Mouse (Mus musculus) CH12.LX (cell line): ENCODE data around the gene Pde8b. TPM values are rescaled to one million over a fixed set of nuclear protein-coding genes. Genes with fewer than 3 reads are reported as not detected.

Experiments
- DNase-seq: peaks from one replicate; pipeline ENCODE4 v3.0.0-alpha.2; 2013; ENCODE audit errors: extremely low read depth
- H3K27ac ChIP-seq: 2 replicates; pipeline ENCODE4 v1.5.1; 2012; ENCODE audit warnings: low read depth, mild to moderate bottlenecking, control low read depth, moderate library complexity; ENCODE audit not compliant: insufficient read depth
- H3K27me3 ChIP-seq: replicated peaks from 2 replicates; pipeline ENCODE3; 2012; ENCODE audit warnings: inconsistent platforms
- H3K36me3 ChIP-seq, 2 experiments: replicated peaks in 1 of 2; 2 replicates each; pipeline versions ENCODE3 to v1.6.1; 2012; ENCODE audit warnings: inconsistent platforms in 1 of 2, low read length in 1 of 2, mild to moderate bottlenecking in 1 of 2, mixed read lengths in 1 of 2, moderate library complexity in 1 of 2; ENCODE audit not compliant: control insufficient read depth in 1 of 2, insufficient read depth in 1 of 2
- H3K4me1 ChIP-seq, 2 experiments: 2 replicates each; pipeline ENCODE4 v1.6.1; 2012; ENCODE audit warnings: inconsistent platforms in 1 of 2, moderate library complexity in 1 of 2; ENCODE audit not compliant: insufficient read depth in 2 of 2, control insufficient read depth in 1 of 2
- H3K4me2 ChIP-seq: 2 replicates; pipeline ENCODE4 v1.6.1; 2012; ENCODE audit warnings: low read depth, mild to moderate bottlenecking, control low read depth; ENCODE audit not compliant: poor library complexity, insufficient read depth, severe bottlenecking
- H3K4me3 ChIP-seq, 3 experiments: fragments of 150-350 bp in 1 of 3; sonication (generic) in 1 of 3; replicated peaks in 1 of 3; 2 replicates each; pipeline versions ENCODE3 to v1.5.1; 2011 to 2012; ENCODE audit warnings: low read depth in 2 of 3, low read length in 2 of 3, mild to moderate bottlenecking in 2 of 3, moderate library complexity in 2 of 3, control low read depth in 1 of 3, improper control_type of control experiment in 1 of 3, inconsistent platforms in 1 of 3, mixed read lengths in 1 of 3; ENCODE audit not compliant: poor library complexity in 1 of 3
- H3K79me2 ChIP-seq: replicated peaks from 2 replicates; pipeline ENCODE4 v1.6.1; 2012; ENCODE audit warnings: mild to moderate bottlenecking, moderate library complexity; ENCODE audit not compliant: control insufficient read depth, poor library complexity, insufficient read depth, severe bottlenecking; ENCODE audit errors: extremely low read depth
- H3K9ac ChIP-seq: 2 replicates; pipeline ENCODE4 v1.6.1; 2012; ENCODE audit warnings: low read depth, mild to moderate bottlenecking, control low read depth, moderate library complexity; ENCODE audit not compliant: insufficient read depth
- H3K9me3 ChIP-seq: replicated peaks from 2 replicates; pipeline ENCODE3; 2012; ENCODE audit warnings: low read length, inconsistent platforms, mixed read lengths
- BHLHE40 ChIP-seq: IDR thresholded peaks from 2 replicates; pipeline ENCODE4 v1.6.1; 2011; ENCODE audit warnings: mild to moderate bottlenecking, low read depth, low read length, improper control_type of control experiment
- CHD1 ChIP-seq: IDR thresholded peaks from 2 replicates; pipeline ENCODE4 v1.6.1; 2012; ENCODE audit warnings: low read depth, low read length, improper control_type of control experiment, inconsistent platforms
- E2F4 ChIP-seq: IDR thresholded peaks from 2 replicates; pipeline ENCODE4 v1.6.1; 2011; ENCODE audit warnings: low read depth, low read length, improper control_type of control experiment; ENCODE audit not compliant: insufficient replicate concordance
- EP300 ChIP-seq: IDR thresholded peaks from 2 replicates; pipeline ENCODE4 v1.6.1; 2011; ENCODE audit warnings: low read length, improper control_type of control experiment
- ETS1 ChIP-seq: conservative IDR thresholded peaks from 2 replicates; pipeline ENCODE4 v1.6.1; 2012; ENCODE audit warnings: low read depth, mild to moderate bottlenecking, inconsistent platforms, low read length, improper control_type of control experiment, moderate library complexity
- GABPA ChIP-seq: IDR thresholded peaks from 2 replicates; pipeline ENCODE4 v1.6.1; 2012; ENCODE audit warnings: low read depth, low read length, improper control_type of control experiment, inconsistent platforms; ENCODE audit not compliant: insufficient replicate concordance
- IRF4 ChIP-seq: IDR thresholded peaks from 2 replicates; pipeline ENCODE4 v1.6.1; 2014; ENCODE audit warnings: low read depth, mild to moderate bottlenecking, inconsistent platforms, low read length, improper control_type of control experiment
- JUN ChIP-seq: IDR thresholded peaks from 2 replicates; pipeline ENCODE4 v1.6.1; 2011; ENCODE audit warnings: low read depth, mild to moderate bottlenecking, low read length, improper control_type of control experiment, moderate library complexity; ENCODE audit not compliant: insufficient read depth
- KAT2A ChIP-seq: IDR thresholded peaks from 2 replicates; pipeline ENCODE4 v1.6.1; 2012; ENCODE audit warnings: low read length, improper control_type of control experiment, inconsistent platforms; ENCODE audit not compliant: insufficient replicate concordance
- MAZ ChIP-seq: IDR thresholded peaks from 2 replicates; pipeline ENCODE4 v1.6.1; 2012; ENCODE audit warnings: low read depth, mild to moderate bottlenecking, inconsistent platforms, low read length, improper control_type of control experiment, moderate library complexity
- MEF2A ChIP-seq: IDR thresholded peaks from 2 replicates; pipeline ENCODE4 v1.6.1; 2014; ENCODE audit warnings: low read depth, mild to moderate bottlenecking, inconsistent platforms, low read length, improper control_type of control experiment, borderline replicate concordance
- MYC ChIP-seq: IDR thresholded peaks from 2 replicates; pipeline ENCODE4 v1.6.1; 2011; ENCODE audit warnings: low read depth, mild to moderate bottlenecking, improper control_type of control experiment, low read length
- NELFE ChIP-seq: IDR thresholded peaks from 2 replicates; pipeline ENCODE4 v1.6.1; 2011; ENCODE audit warnings: low read depth, low read length, improper control_type of control experiment
- PAX5 ChIP-seq: IDR thresholded peaks from 2 replicates; pipeline ENCODE4 v1.6.1; 2012; ENCODE audit warnings: low read length, inconsistent platforms, mixed read lengths
- POLR2A ChIP-seq: IDR thresholded peaks from 2 replicates; pipeline ENCODE4 v1.6.1; 2011; ENCODE audit warnings: low read depth, mild to moderate bottlenecking, improper control_type of control experiment, low read length
- POLR2AphosphoS2 ChIP-seq: IDR thresholded peaks from 2 replicates; pipeline ENCODE4 v1.6.1; 2011; ENCODE audit warnings: low read depth, low read length, improper control_type of control experiment
- RAD21 ChIP-seq: IDR thresholded peaks from 2 replicates; pipeline ENCODE4 v1.6.1; 2011; ENCODE audit warnings: low read depth, mild to moderate bottlenecking, low read length, improper control_type of control experiment, moderate library complexity
- RCOR1 ChIP-seq: conservative IDR thresholded peaks from 2 replicates; pipeline ENCODE4 v1.6.1; 2012; ENCODE audit warnings: low read depth, mild to moderate bottlenecking, inconsistent platforms, low read length, improper control_type of control experiment
- SMC3 ChIP-seq: IDR thresholded peaks from 2 replicates; pipeline ENCODE4 v1.6.1; 2011; ENCODE audit warnings: low read depth, low read length, improper control_type of control experiment
- TBP ChIP-seq: conservative IDR thresholded peaks from 2 replicates; pipeline ENCODE4 v1.6.1; 2011; ENCODE audit warnings: low read depth, low read length, improper control_type of control experiment
- UBTF ChIP-seq: IDR thresholded peaks from 2 replicates; pipeline ENCODE4 v1.6.1; 2012; ENCODE audit warnings: low read depth, mild to moderate bottlenecking, inconsistent platforms, low read length, improper control_type of control experiment, moderate library complexity
- USF1 ChIP-seq: IDR thresholded peaks from 2 replicates; pipeline ENCODE4 v1.6.1; 2014; ENCODE audit warnings: low read depth, mild to moderate bottlenecking, inconsistent platforms, low read length, improper control_type of control experiment
- ZC3H11A ChIP-seq: IDR thresholded peaks from 2 replicates; pipeline ENCODE4 v1.6.1; 2012; ENCODE audit warnings: low read depth, mild to moderate bottlenecking, inconsistent platforms, low read length, improper control_type of control experiment
- ZMIZ1 ChIP-seq: IDR thresholded peaks from 2 replicates; pipeline ENCODE4 v1.6.1; 2012; ENCODE audit warnings: low read depth, mild to moderate bottlenecking, inconsistent platforms, low read length, improper control_type of control experiment
- dilution Hi-C: fragments of 300-500 bp; cut with MboI; formaldehyde crosslinking; loops from 2 replicates; pipeline ENCODE4 v1.14.3; 2020; ENCODE audit warnings: low sequenced_read_pairs; ENCODE audit not compliant: extremely low pct_unique_long_range_greater_than_20kb, extremely low pct_ligation_motif_present
- in situ Hi-C: fragments of 300-500 bp; cut with MboI; formaldehyde crosslinking; loops from 3 replicates; pipeline ENCODE4 v1.14.3; 2019; ENCODE audit warnings: low sequenced_read_pairs, low pct_ligation_motif_present, low pct_unique_long_range_greater_than_20kb, mixed read lengths
- polyA plus RNA-seq: library from polyadenylated mRNA; unstranded; fragments of >175 nt; gene quantifications from 2 replicates; pipeline ENCODE4 v1.2.1, GENCODE M21; 2012; ENCODE audit warnings: low read depth; ENCODE audit not compliant: insufficient read length
- total RNA-seq, 2 experiments: library from RNA; depleted of rRNA; stranded (reverse); fragments of 300-350 nt in 1 of 2; fragments of >200 nt in 1 of 2; gene quantifications; 2 replicates each; pipeline ENCODE4 v1.2.3; 2012 to 2014

Pde8b gene
- total and polyA plus RNA-seq, 3 experiments, result 0.25 to 2.0 (median 0.93) TPM

DNA sequence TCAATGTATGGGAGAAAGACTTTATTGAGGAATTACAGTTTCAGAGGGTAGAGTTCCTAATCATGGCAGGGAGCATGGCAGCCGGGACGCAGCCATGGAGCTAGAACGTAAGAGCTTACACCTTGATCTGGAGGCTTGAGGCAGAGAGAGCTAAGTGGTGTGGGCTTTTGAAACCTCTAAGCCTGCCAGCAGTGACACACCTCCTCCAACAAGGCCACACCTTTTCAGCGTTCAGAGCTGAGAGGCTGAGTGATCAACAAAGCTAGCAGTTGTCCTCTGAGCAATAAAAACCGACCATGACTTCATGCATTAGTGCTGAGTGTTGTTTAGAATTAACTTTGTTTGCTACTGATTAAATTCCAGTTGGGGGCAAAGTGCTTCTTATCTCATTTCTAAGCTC, 259.6 kb downstream of the Pde8b start:
- DNase-seq, result no peak
- no peak overlapping the region for H3K9ac ChIP-seq
- H3K9me3 ChIP-seq, result no peaks in the 10 kb centered on the region
- peaks cover 0 to 11% of the 10 kb centered on the region in 2 experiments for H3K36me3 ChIP-seq
- in situ Hi-C loops, result no loop called here
- no peaks in the 10 kb centered on the region for H3K79me2 ChIP-seq
- peaks cover 0 to 3% of the 10 kb centered on the region in 2 experiments; a peak in 1 of 4 replicates for H3K4me1 ChIP-seq
- dilution Hi-C loops, result no loop called here
- H3K27ac ChIP-seq, result no peak overlapping the region
- no peak overlapping the region for H3K4me3 ChIP-seq
- H3K27me3 ChIP-seq, result no peaks in the 10 kb centered on the region
- TF ChIP-seq PAX5 (no peak), ETS1 (no peak), POLR2AphosphoS2 (no peak), RAD21 (no peak), JUN (no peak), MEF2A (no peak), ZMIZ1 (no peak), USF1 (no peak), ZC3H11A (no peak), TBP (no peak), BHLHE40 (no peak), MYC (no peak), IRF4 (no peak), UBTF (no peak)
- H3K4me2 ChIP-seq, result no peak overlapping the region

DNA sequence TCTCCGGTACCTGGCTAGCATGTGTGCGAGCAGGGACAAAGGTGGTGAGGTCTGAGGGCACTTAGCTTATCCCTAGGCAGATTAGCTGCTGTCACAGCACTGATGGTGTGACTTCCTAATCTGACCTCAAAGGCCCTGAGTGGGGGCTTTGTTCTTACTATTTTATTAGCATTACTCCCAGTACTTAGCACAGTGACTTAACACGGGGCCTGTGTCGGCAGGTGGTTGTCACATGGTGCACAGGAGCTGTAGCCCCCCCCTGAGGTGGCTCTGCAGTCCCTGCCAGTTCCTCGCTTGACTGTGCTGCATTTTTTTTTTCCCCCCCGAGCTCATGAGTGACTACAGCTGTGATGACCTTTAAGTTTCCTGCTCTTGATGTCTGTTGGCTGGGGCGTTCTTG, 271.1 kb downstream of the Pde8b start:
- no peak overlapping the region for H3K9ac ChIP-seq
- no peaks in the 10 kb centered on the region for H3K27me3 ChIP-seq
- no peaks in the 10 kb centered on the region for H3K9me3 ChIP-seq
- in situ Hi-C loops, result no loop called here
- dilution Hi-C loops, result no loop called here
- no peak overlapping the region for H3K4me2 ChIP-seq
- H3K36me3 ChIP-seq, result peaks cover 0 to 27% of the 10 kb centered on the region in 2 experiments
- no peak overlapping the region for H3K4me3 ChIP-seq
- DNase-seq, result no peak
- H3K79me2 ChIP-seq, result no peaks in the 10 kb centered on the region
- TF ChIP-seq PAX5, result no peak
- no peak for TF ChIP-seq IRF4
- TF ChIP-seq POLR2A, result no peak
- no peak for TF ChIP-seq KAT2A
- no peak for TF ChIP-seq JUN
- TF ChIP-seq MAZ, result no peak
- no peak for TF ChIP-seq EP300
- no peak for TF ChIP-seq CHD1
- TF ChIP-seq ETS1, result no peak
- no peak for TF ChIP-seq GABPA
- TF ChIP-seq E2F4, result no peak
- no peak for TF ChIP-seq TBP
- no peak for TF ChIP-seq RCOR1
- TF ChIP-seq BHLHE40, result no peak
- no peak for TF ChIP-seq POLR2AphosphoS2
- TF ChIP-seq NELFE, result no peak
- TF ChIP-seq SMC3, result no peak
- peaks cover 5 to 32% of the 10 kb centered on the region in 2 experiments; a peak in 3 of 4 replicates for H3K4me1 ChIP-seq
- H3K27ac ChIP-seq, result no peak overlapping the region
